Mouse (Mus musculus): Measurements from ENCODE around the gene Slit2. TPM values are rescaled to one million over a fixed set of nuclear protein-coding genes. Genes with fewer than 3 reads are reported as not detected.

Slit2 gene
- polyA plus RNA-seq, 1 experiment from 2014 or later, result 25.4 TPM

GRCm38 (mm10) chr5:48315057-48315602 lies 332.2 kb downstream of the Slit2 start:
- Histone ChIP-seq H3K4me1 (no peaks in the 10 kb centered on the region), H3K36me3 (replicated peaks) (no peaks in the 10 kb centered on the region), H3K4me3 (no peak overlapping the region), H3K27me3 (replicated peaks) (no peaks in the 10 kb centered on the region), H3K4me2 (no peak overlapping the region), H3K9me3 (no peaks in the 10 kb centered on the region), H3K9ac (no peak overlapping the region), H3K27ac (no peak overlapping the region)
- no peak for ATAC-seq (replicated peaks)
- WGBS, result 87% methylated on average over 6 of the region's 6 CpGs

GRCm38 (mm10) chr5:48320597-48320996 lies 337.7 kb downstream of the Slit2 start:
- H3K4me2 ChIP-seq, result no peak overlapping the region
- no peak overlapping the region for H3K4me3 ChIP-seq
- H3K36me3 ChIP-seq (replicated peaks), result no peaks in the 10 kb centered on the region
- H3K9me3 ChIP-seq, result no peaks in the 10 kb centered on the region
- H3K27me3 ChIP-seq (replicated peaks), result no peaks in the 10 kb centered on the region
- no peak overlapping the region for H3K9ac ChIP-seq
- ATAC-seq (replicated peaks), result no peak
- 74% methylated on average over 4 of the region's 4 CpGs for WGBS
- no peaks in the 10 kb centered on the region for H3K4me1 ChIP-seq
- H3K27ac ChIP-seq, result no peak overlapping the region

GRCm38 (mm10) chr5:48326221-48326620 lies 343.3 kb downstream of the Slit2 start:
- H3K4me1 ChIP-seq, result no peaks in the 10 kb centered on the region
- H3K36me3 ChIP-seq (replicated peaks), result no peaks in the 10 kb centered on the region
- H3K27ac ChIP-seq, result no peak overlapping the region
- H3K27me3 ChIP-seq (replicated peaks), result 0 out of 2 replicates have a peak, but pooled peaks cover 3% of the 10 kb centered on the region
- no peaks in the 10 kb centered on the region for H3K9me3 ChIP-seq
- no peak overlapping the region for H3K4me3 ChIP-seq
- ATAC-seq (replicated peaks), result no peak
- H3K4me2 ChIP-seq, result no peak overlapping the region
- no peak overlapping the region for H3K9ac ChIP-seq

GRCm38 (mm10) chr5:48327652-48328051 lies 344.7 kb downstream of the Slit2 start, which contains the start of gene 5730480H06Rik:
TSS of gene 5730480H06Rik (plus strand) at chr5:48327952.
- Histone ChIP-seq H3K36me3 (replicated peaks) (no peaks in the 10 kb centered on the region), H3K27me3 (replicated peaks) (peaks cover 6% of the 10 kb centered on the region), H3K27ac (no peak within 1 kb of the TSS), H3K4me3 (no peak within 1 kb of the TSS), H3K9ac (no peak within 1 kb of the TSS), H3K4me1 (no peaks in the 10 kb centered on the region), H3K4me2 (no peak within 1 kb of the TSS), H3K9me3 (no peaks in the 10 kb centered on the region)
- 96% methylated on average over 8 of the region's 8 CpGs for WGBS
- ATAC-seq (replicated peaks), result no peak

- H3K4me3 ChIP-seq, result no peak overlapping the region
- H3K27me3 ChIP-seq (replicated peaks), result peaks cover 6% of the 10 kb centered on the region
- H3K9me3 ChIP-seq, result no peaks in the 10 kb centered on the region
- H3K36me3 ChIP-seq (replicated peaks), result no peaks in the 10 kb centered on the region
- H3K27ac ChIP-seq, result no peak overlapping the region
- ATAC-seq (replicated peaks), result no peak
- no peak overlapping the region for H3K9ac ChIP-seq
- no peaks in the 10 kb centered on the region for H3K4me1 ChIP-seq
- WGBS, result 98% methylated on average over 2 of the region's 2 CpGs
- no peak overlapping the region for H3K4me2 ChIP-seq
These were observed 346.8 kb downstream of the Slit2 start for GRCm38 (mm10) chr5:48329751-48330150.

- Histone ChIP-seq H3K9ac (no peak overlapping the region), H3K4me1 (no peaks in the 10 kb centered on the region), H3K4me2 (no peak overlapping the region), H3K4me3 (no peak overlapping the region), H3K9me3 (no peaks in the 10 kb centered on the region), H3K27me3 (replicated peaks) (peaks cover 6% of the 10 kb centered on the region), H3K27ac (no peak overlapping the region), H3K36me3 (replicated peaks) (no peaks in the 10 kb centered on the region)
- WGBS, result 85% methylated on average over 2 of the region's 2 CpGs
- no peak for ATAC-seq (replicated peaks)
These were observed 347.9 kb downstream of the Slit2 start for GRCm38 (mm10) chr5:48330817-48331216.

GRCm38 (mm10) chr5:48331441-48331840 lies 348.5 kb downstream of the Slit2 start:
- Histone ChIP-seq H3K4me1 (no peaks in the 10 kb centered on the region), H3K27ac (no peak overlapping the region), H3K27me3 (replicated peaks) (peaks cover 6% of the 10 kb centered on the region), H3K4me2 (no peak overlapping the region), H3K4me3 (no peak overlapping the region), H3K36me3 (replicated peaks) (no peaks in the 10 kb centered on the region), H3K9ac (no peak overlapping the region), H3K9me3 (no peaks in the 10 kb centered on the region)
- WGBS, result 80% methylated on average over 5 of the region's 5 CpGs
- no peak for ATAC-seq (replicated peaks)

GRCm38 (mm10) chr5:48333407-48333806 lies 350.5 kb downstream of the Slit2 start:
- H3K27ac ChIP-seq, result no peak overlapping the region
- no peaks in the 10 kb centered on the region for H3K36me3 ChIP-seq (replicated peaks)
- WGBS, result 82% methylated on average over 3 of the region's 3 CpGs
- no peaks in the 10 kb centered on the region for H3K4me1 ChIP-seq
- H3K9ac ChIP-seq, result no peak overlapping the region
- peaks cover 3% of the 10 kb centered on the region for H3K27me3 ChIP-seq (replicated peaks)
- ATAC-seq (replicated peaks), result peak; percentile 17; the same call in 1 of the 2 replicates
- H3K4me2 ChIP-seq, result no peak overlapping the region
- no peaks in the 10 kb centered on the region for H3K9me3 ChIP-seq
- H3K4me3 ChIP-seq, result no peak overlapping the region

GRCm38 (mm10) chr5:48333884-48334513 lies 351.1 kb downstream of the Slit2 start:
- Histone ChIP-seq H3K4me1 (no peaks in the 10 kb centered on the region), H3K27me3 (replicated peaks) (peaks cover 3% of the 10 kb centered on the region), H3K9me3 (no peaks in the 10 kb centered on the region), H3K9ac (no peak overlapping the region), H3K27ac (no peak overlapping the region), H3K4me3 (no peak overlapping the region), H3K4me2 (no peak overlapping the region), H3K36me3 (replicated peaks) (no peaks in the 10 kb centered on the region)
- 11% methylated on average over 9 of the region's 9 CpGs for WGBS
- peak; percentile 11; the same call in 1 of the 2 replicates for ATAC-seq (replicated peaks)

GRCm38 (mm10) chr5:48340808-48341433 lies 358.0 kb downstream of the Slit2 start:
- H3K4me2 ChIP-seq, result no peak overlapping the region

GRCm38 (mm10) chr5:48345095-48345982 lies 362.4 kb downstream of the Slit2 start:
- Histone ChIP-seq H3K4me2 (no peak overlapping the region), H3K4me1 (no peaks in the 10 kb centered on the region), H3K9ac (no peak overlapping the region), H3K9me3 (no peaks in the 10 kb centered on the region), H3K4me3 (no peak overlapping the region), H3K27me3 (replicated peaks) (no peaks in the 10 kb centered on the region; the same call in 1 of the 2 replicates), H3K36me3 (replicated peaks) (no peaks in the 10 kb centered on the region), H3K27ac (no peak overlapping the region)
- WGBS, result 41% methylated on average over 5 of the region's 5 CpGs
- peak; percentile 91 for ATAC-seq (replicated peaks)

More at GRCm38 (mm10) chr5:48340808-48341433, 358.0 kb downstream of the Slit2 start:
- H3K4me3 ChIP-seq, result no peak overlapping the region
- 38% methylated on average over 7 of the region's 7 CpGs for WGBS
- no peak overlapping the region for H3K27ac ChIP-seq
- no peak for ATAC-seq (replicated peaks)
- no peak overlapping the region for H3K9ac ChIP-seq
- no peaks in the 10 kb centered on the region for H3K4me1 ChIP-seq
- H3K27me3 ChIP-seq (replicated peaks), result no peaks in the 10 kb centered on the region; the same call in 1 of the 2 replicates
- H3K9me3 ChIP-seq, result no peaks in the 10 kb centered on the region
- no peaks in the 10 kb centered on the region for H3K36me3 ChIP-seq (replicated peaks)
